Mouse (Mus musculus): ENCODE data around the gene Fam219a. TPM values are rescaled to one million over a fixed set of nuclear protein-coding genes. Genes with fewer than 3 reads are reported as not detected.

The Fam219a gene
- total and polyA plus RNA-seq, 3 experiments: 0.44 to 2.5 (median 2.5) TPM

DNA sequence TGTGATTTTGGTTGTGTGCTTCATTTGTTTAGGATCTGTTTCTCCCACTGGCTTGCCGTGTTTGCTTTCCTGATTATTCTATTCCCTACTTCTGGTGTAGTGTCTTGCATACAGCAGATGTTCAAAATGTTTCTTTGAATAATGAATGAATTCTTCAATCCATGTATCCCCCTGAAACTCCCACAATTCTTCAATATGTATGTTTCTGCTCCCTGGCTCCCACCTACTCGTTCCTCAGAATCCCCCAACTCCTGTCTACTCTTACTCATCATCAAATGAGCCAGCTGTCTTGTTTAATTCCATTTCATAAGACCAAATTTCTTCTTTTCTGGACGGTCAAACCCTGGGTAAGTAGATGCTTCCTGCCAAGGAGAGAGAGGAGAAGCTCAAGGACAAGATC, 12.2 kb downstream of the Fam219a start:
- Histone ChIP-seq H3K27me3 (ENCODE audit: insufficient read depth, low read length) (peaks cover 10% of the 10 kb centered on the region), H3K4me1 (ENCODE audit: insufficient read depth, low read depth, low read length) (no peaks in the 10 kb centered on the region), H3K36me3 (replicated peaks) (no peaks in the 10 kb centered on the region), H3K4me3 (ENCODE audit: low read depth, low read length) (no peak overlapping the region), H3K9me3 (replicated peaks) (no peaks in the 10 kb centered on the region)
- DNase-seq (ENCODE audit: low spot score): no peak
- no peak for ATAC-seq (ENCODE audit: extremely low read depth, insufficient number of reproducible peaks, low FRiP score, poor library complexity, severe bottlenecking)
- no peak for TF ChIP-seq GATA2 (IDR thresholded peaks at IDR 0.05; ENCODE audit: borderline replicate concordance, low read depth, low read length)
- TF ChIP-seq TAL1 (conservative IDR thresholded peaks at IDR 0.05; ENCODE audit: low read depth, low read length): no peak
- TF ChIP-seq POLR2AphosphoS5 (IDR thresholded peaks at IDR 0.05; ENCODE audit: insufficient replicate concordance, low read depth, low read length): no peak
- TF ChIP-seq CTCF (IDR thresholded peaks at IDR 0.05; ENCODE audit: low read depth, low read length): no peak
- TF ChIP-seq GATA1 (IDR thresholded peaks at IDR 0.05; ENCODE audit: borderline replicate concordance, low read length): no peak

- Histone ChIP-seq H3K36me3 (replicated peaks) (no peaks in the 10 kb centered on the region), H3K9me3 (replicated peaks) (no peaks in the 10 kb centered on the region), H3K27me3 (ENCODE audit: insufficient read depth, low read length) (peaks cover 10% of the 10 kb centered on the region), H3K4me3 (ENCODE audit: low read depth, low read length) (no peak overlapping the region), H3K4me1 (ENCODE audit: insufficient read depth, low read depth, low read length) (no peaks in the 10 kb centered on the region)
- TF ChIP-seq TAL1 (conservative IDR thresholded peaks at IDR 0.05; ENCODE audit: low read depth, low read length) (no peak), GATA2 (IDR thresholded peaks at IDR 0.05; ENCODE audit: borderline replicate concordance, low read depth, low read length) (no peak), POLR2AphosphoS5 (IDR thresholded peaks at IDR 0.05; ENCODE audit: insufficient replicate concordance, low read depth, low read length) (no peak), GATA1 (IDR thresholded peaks at IDR 0.05; ENCODE audit: borderline replicate concordance, low read length) (no peak), CTCF (IDR thresholded peaks at IDR 0.05; ENCODE audit: low read depth, low read length) (no peak)
- ATAC-seq (ENCODE audit: extremely low read depth, insufficient number of reproducible peaks, low FRiP score, poor library complexity, severe bottlenecking) (no peak), DNase-seq (ENCODE audit: low spot score) (no peak)
Observed at GRCm38 (mm10) chr4:41556311-41556953, 12.9 kb downstream of the Fam219a start.

GRCm38 (mm10) chr4:41554994-41555663, 14.2 kb downstream of the Fam219a start:
- H3K27me3 ChIP-seq (ENCODE audit: insufficient read depth, low read length): peaks cover 12% of the 10 kb centered on the region
- H3K4me1 ChIP-seq (ENCODE audit: insufficient read depth, low read depth, low read length): no peaks in the 10 kb centered on the region
- DNase-seq (ENCODE audit: low spot score) (no peak), ATAC-seq (ENCODE audit: extremely low read depth, insufficient number of reproducible peaks, low FRiP score, poor library complexity, severe bottlenecking) (no peak)
- H3K9me3 ChIP-seq (replicated peaks): no peaks in the 10 kb centered on the region
- TF ChIP-seq GATA2 (IDR thresholded peaks at IDR 0.05; ENCODE audit: borderline replicate concordance, low read depth, low read length): no peak
- no peak for TF ChIP-seq CTCF (IDR thresholded peaks at IDR 0.05; ENCODE audit: low read depth, low read length)
- no peak for TF ChIP-seq TAL1 (conservative IDR thresholded peaks at IDR 0.05; ENCODE audit: low read depth, low read length)
- no peak for TF ChIP-seq POLR2AphosphoS5 (IDR thresholded peaks at IDR 0.05; ENCODE audit: insufficient replicate concordance, low read depth, low read length)
- TF ChIP-seq GATA1 (IDR thresholded peaks at IDR 0.05; ENCODE audit: borderline replicate concordance, low read length): no peak
- no peak overlapping the region for H3K4me3 ChIP-seq (ENCODE audit: low read depth, low read length)
- H3K36me3 ChIP-seq (replicated peaks): no peaks in the 10 kb centered on the region

- H3K4me1 ChIP-seq (ENCODE audit: insufficient read depth, low read depth, low read length): no peaks in the 10 kb centered on the region
- H3K36me3 ChIP-seq (replicated peaks): no peaks in the 10 kb centered on the region
- no peak for ATAC-seq (ENCODE audit: extremely low read depth, insufficient number of reproducible peaks, low FRiP score, poor library complexity, severe bottlenecking)
- no peak overlapping the region for H3K4me3 ChIP-seq (ENCODE audit: low read depth, low read length)
- TF ChIP-seq CTCF (IDR thresholded peaks at IDR 0.05; ENCODE audit: low read depth, low read length) (no peak), TAL1 (conservative IDR thresholded peaks at IDR 0.05; ENCODE audit: low read depth, low read length) (no peak), GATA1 (IDR thresholded peaks at IDR 0.05; ENCODE audit: borderline replicate concordance, low read length) (no peak), GATA2 (IDR thresholded peaks at IDR 0.05; ENCODE audit: borderline replicate concordance, low read depth, low read length) (no peak), POLR2AphosphoS5 (IDR thresholded peaks at IDR 0.05; ENCODE audit: insufficient replicate concordance, low read depth, low read length) (no peak)
- no peak for DNase-seq (ENCODE audit: low spot score)
- H3K27me3 ChIP-seq (ENCODE audit: insufficient read depth, low read length): peaks cover 7% of the 10 kb centered on the region
- no peaks in the 10 kb centered on the region for H3K9me3 ChIP-seq (replicated peaks)
Observed at GRCm38 (mm10) chr4:41553116-41553515, 16.2 kb downstream of the Fam219a start.

- peak; percentile 31 for DNase-seq (ENCODE audit: low spot score)
- ATAC-seq (ENCODE audit: extremely low read depth, insufficient number of reproducible peaks, low FRiP score, poor library complexity, severe bottlenecking): no peak
- H3K9me3 ChIP-seq (replicated peaks): no peaks in the 10 kb centered on the region
Observed at GRCm38 (mm10) chr4:41552529-41552928, 16.8 kb downstream of the Fam219a start.

GRCm38 (mm10) chr4:41547086-41547485, 22.3 kb downstream of the Fam219a start:
- Histone ChIP-seq H3K9me3 (replicated peaks) (no peaks in the 10 kb centered on the region), H3K27me3 (ENCODE audit: insufficient read depth, low read length) (peaks cover 8% of the 10 kb centered on the region), H3K4me3 (ENCODE audit: low read depth, low read length) (no peak overlapping the region), H3K4me1 (ENCODE audit: insufficient read depth, low read depth, low read length) (no peaks in the 10 kb centered on the region; the same call in 1 of the 2 replicates), H3K36me3 (replicated peaks) (no peaks in the 10 kb centered on the region)
- TF ChIP-seq TAL1 (conservative IDR thresholded peaks at IDR 0.05; ENCODE audit: low read depth, low read length): no peak
- no peak for TF ChIP-seq GATA2 (IDR thresholded peaks at IDR 0.05; ENCODE audit: borderline replicate concordance, low read depth, low read length)
- TF ChIP-seq CTCF (IDR thresholded peaks at IDR 0.05; ENCODE audit: low read depth, low read length): no peak
- TF ChIP-seq POLR2AphosphoS5 (IDR thresholded peaks at IDR 0.05; ENCODE audit: insufficient replicate concordance, low read depth, low read length): no peak
- no peak for TF ChIP-seq GATA1 (IDR thresholded peaks at IDR 0.05; ENCODE audit: borderline replicate concordance, low read length)
- ATAC-seq (ENCODE audit: extremely low read depth, insufficient number of reproducible peaks, low FRiP score, poor library complexity, severe bottlenecking) (no peak), DNase-seq (ENCODE audit: low spot score) (no peak)

More at GRCm38 (mm10) chr4:41552529-41552928, 16.8 kb downstream of the Fam219a start:
- TF ChIP-seq TAL1 (conservative IDR thresholded peaks at IDR 0.05; ENCODE audit: low read depth, low read length) (no peak), CTCF (IDR thresholded peaks at IDR 0.05; ENCODE audit: low read depth, low read length) (peak; percentile 39; the same call in 1 of the 2 replicates)
- H3K36me3 ChIP-seq (replicated peaks): no peaks in the 10 kb centered on the region
- H3K27me3 ChIP-seq (ENCODE audit: insufficient read depth, low read length): peaks cover 7% of the 10 kb centered on the region
- H3K4me3 ChIP-seq (ENCODE audit: low read depth, low read length): no peak overlapping the region
- H3K4me1 ChIP-seq (ENCODE audit: insufficient read depth, low read depth, low read length): no peaks in the 10 kb centered on the region
